Mouse (Mus musculus): Measurements from ENCODE around the gene Cybrd1.
A peak's percentile ranks its signal among the peaks of the same experiment; 100 is the strongest.

The Cybrd1 gene

GRCm38 (mm10) chr2:71123591-71123990, 5.9 kb downstream of the Cybrd1 start:
- DNase-seq (ENCODE audit: low spot score) = no peak

GRCm38 (mm10) chr2:71127779-71128534, 10.2 kb downstream of the Cybrd1 start:
- DNase-seq (ENCODE audit: low spot score) = no peak

GRCm38 (mm10) chr2:71130366-71130765, 12.6 kb downstream of the Cybrd1 start:
- no peak for DNase-seq (ENCODE audit: low spot score)

- no peak for DNase-seq (ENCODE audit: low spot score)
Measured at GRCm38 (mm10) chr2:71131866-71132496, 14.3 kb downstream of the Cybrd1 start.

GRCm38 (mm10) chr2:71134041-71134505, 16.4 kb downstream of the Cybrd1 start:
- no peak for DNase-seq (ENCODE audit: low spot score)

- no peak for DNase-seq (ENCODE audit: low spot score)
Measured at GRCm38 (mm10) chr2:71134836-71135235, 17.1 kb downstream of the Cybrd1 start.

- DNase-seq (ENCODE audit: low spot score) = no peak
Measured at GRCm38 (mm10) chr2:71140622-71141021, 22.9 kb downstream of the Cybrd1 start.

GRCm38 (mm10) chr2:71142410-71142809, 24.7 kb downstream of the Cybrd1 start:
- DNase-seq (ENCODE audit: low spot score) = no peak

GRCm38 (mm10) chr2:71145853-71146252, 28.1 kb downstream of the Cybrd1 start:
- no peak for DNase-seq (ENCODE audit: low spot score)

- no peak for DNase-seq (ENCODE audit: low spot score)
Measured at GRCm38 (mm10) chr2:71146266-71146665, 28.5 kb downstream of the Cybrd1 start.

- no peak for DNase-seq (ENCODE audit: low spot score)
Measured at GRCm38 (mm10) chr2:71147816-71148215, 30.1 kb downstream of the Cybrd1 start.

GRCm38 (mm10) chr2:71152170-71152569, 34.4 kb downstream of the Cybrd1 start:
- DNase-seq (ENCODE audit: low spot score) = no peak

- DNase-seq (ENCODE audit: low spot score) = peak; percentile 69
Measured at GRCm38 (mm10) chr2:71155486-71155885, 37.8 kb downstream of the Cybrd1 start.

GRCm38 (mm10) chr2:71156446-71156845, 38.7 kb downstream of the Cybrd1 start:
- DNase-seq (ENCODE audit: low spot score) = no peak

- DNase-seq (ENCODE audit: low spot score) = no peak
Measured at GRCm38 (mm10) chr2:71157881-71158280, 40.2 kb downstream of the Cybrd1 start.

GRCm38 (mm10) chr2:71159576-71160306, 42.0 kb downstream of the Cybrd1 start:
- DNase-seq (ENCODE audit: low spot score) = no peak

GRCm38 (mm10) chr2:71160307-71160861, 42.7 kb downstream of the Cybrd1 start:
- no peak for DNase-seq (ENCODE audit: low spot score)

- DNase-seq (ENCODE audit: low spot score) = no peak
Measured at GRCm38 (mm10) chr2:71161558-71161957, 43.8 kb downstream of the Cybrd1 start.

GRCm38 (mm10) chr2:71162831-71163621, 45.3 kb downstream of the Cybrd1 start:
- DNase-seq (ENCODE audit: low spot score) = no peak

- no peak for DNase-seq (ENCODE audit: low spot score)
Measured at GRCm38 (mm10) chr2:71167211-71167610, 49.5 kb downstream of the Cybrd1 start.

GRCm38 (mm10) chr2:71168461-71169021, 50.8 kb downstream of the Cybrd1 start:
- DNase-seq (ENCODE audit: low spot score) = no peak

All from ovary, postnatal 10 days (tissue).